Mouse (Mus musculus) liver, postnatal 0 days (tissue): Measurements from ENCODE around the gene Gm44805. TPM values are rescaled to one million over a fixed set of nuclear protein-coding genes. Genes with fewer than 3 reads are reported as not detected.

ENCODE experiments used
- ATAC-seq: fragments of 200-750 bp; cut with Nextera tagmentation; 2 replicates; pipeline ENCODE4 v1.8.0; 2017; ENCODE audit warnings: mild to moderate bottlenecking, moderate library complexity
- DNase-seq: peaks from one replicate; pipeline ENCODE4 v3.0.0-alpha.2; 2016
- H3K27ac ChIP-seq: fragments of 300-500 bp; sonication (generic); 2 replicates; pipeline ENCODE4 v1.5.1; 2014; ENCODE audit warnings: antibody characterized with exemption, moderate library complexity, mild to moderate bottlenecking, low read depth
- H3K27me3 ChIP-seq: fragments of 300-500 bp; sonication (generic); 2 replicates; pipeline ENCODE4 v1.6.1; 2014; ENCODE audit warnings: low read length, control low read depth, mixed read lengths; ENCODE audit not compliant: insufficient read depth
- H3K36me3 ChIP-seq: fragments of 300-500 bp; sonication (generic); replicated peaks from 2 replicates; pipeline ENCODE4 v1.6.1; 2014; ENCODE audit warnings: mild to moderate bottlenecking, control low read depth, low read length, moderate library complexity, mixed read lengths; ENCODE audit not compliant: insufficient read depth
- H3K4me1 ChIP-seq: fragments of 300-500 bp; sonication (generic); 2 replicates; pipeline ENCODE4 v1.6.1; 2014; ENCODE audit warnings: antibody characterized with exemption, mild to moderate bottlenecking, control low read depth; ENCODE audit not compliant: insufficient read depth
- H3K4me2 ChIP-seq: fragments of 300-500 bp; sonication (generic); 2 replicates; pipeline ENCODE4 v1.6.1; 2014; ENCODE audit warnings: low read depth, mild to moderate bottlenecking, low read length, moderate library complexity, mixed read lengths
- H3K4me3 ChIP-seq: fragments of 300-500 bp; sonication (generic); 2 replicates; pipeline ENCODE4 v1.5.1; 2014; ENCODE audit warnings: low read depth, low read length
- H3K9ac ChIP-seq: fragments of 300-500 bp; sonication (generic); replicated peaks from 2 replicates; pipeline ENCODE4 v1.6.1; 2014; ENCODE audit warnings: mild to moderate bottlenecking, moderate library complexity
- H3K9me3 ChIP-seq: fragments of 300-500 bp; sonication (generic); 2 replicates; pipeline ENCODE4 v1.6.1; 2016; ENCODE audit warnings: mild to moderate bottlenecking, control low read depth, low read length, mixed read lengths
- CTCF ChIP-seq: sonication (generic); IDR thresholded peaks from 2 replicates; pipeline ENCODE4 v1.5.1; 2016; ENCODE audit warnings: antibody characterized with exemption, low read depth
- EP300 ChIP-seq: IDR thresholded peaks from 2 replicates; pipeline ENCODE4 v1.6.1; 2016; ENCODE audit warnings: antibody characterized with exemption, low read depth, mild to moderate bottlenecking
- WGBS: fragments of 180-500 bp; shearing (Covaris S2); extraction: QIAGEN DNeasy Blood & Tissue Kit; methylation state at CpG from one replicate; pipeline ENCODE4 v1.1.7; 2014; ENCODE audit not compliant: insufficient replicate concordance; 5-methylcytosine and 5-hydroxymethylcytosine counted together
- polyA plus RNA-seq: library from polyadenylated mRNA; unstranded; fragments of >200 nt; fragmentation: Nextera tagmentation; extraction: Ambion mirVana; gene quantifications from 2 replicates; pipeline ENCODE4 v1.2.1, GENCODE M21; 2015

Gene Gm44805
- polyA plus RNA-seq, 1 experiment from 2014 or later: 187 TPM

GRCm38 (mm10) chr7:19686521-19686920 lies 5.3 kb upstream of the Gm44805 start:
- no peaks in the 10 kb centered on the region for H3K9me3 ChIP-seq
- H3K4me1 ChIP-seq: peaks cover 37% of the 10 kb centered on the region
- no peaks in the 10 kb centered on the region; the same call in 1 of the 2 replicates for H3K36me3 ChIP-seq
- peak; percentile 73 for ATAC-seq
- TF ChIP-seq CTCF: no peak
- peak; percentile 87; the same call in 1 of the 2 replicates for TF ChIP-seq EP300
- 59% methylated on average over 6 of the region's 6 CpGs for WGBS
- 0 out of 2 replicates have a peak overlapping the region, but pooled peaks have one; percentile 11 for H3K9ac ChIP-seq
- peak; percentile 75 for DNase-seq
- no peaks in the 10 kb centered on the region for H3K27me3 ChIP-seq
- H3K4me3 ChIP-seq: no peak overlapping the region
- no peak overlapping the region for H3K4me2 ChIP-seq
- H3K27ac ChIP-seq: peak overlapping the region; percentile 98

- Histone ChIP-seq H3K27ac (peak overlapping the region; percentile 98), H3K36me3 (no peaks in the 10 kb centered on the region; the same call in 1 of the 2 replicates), H3K4me3 (no peak overlapping the region), H3K9ac (peak overlapping the region; percentile 48; the same call in 1 of the 2 replicates), H3K27me3 (no peaks in the 10 kb centered on the region), H3K9me3 (no peaks in the 10 kb centered on the region), H3K4me2 (0 out of 2 replicates have a peak overlapping the region, but pooled peaks have one; percentile 22), H3K4me1 (peaks cover 37% of the 10 kb centered on the region)
- TF ChIP-seq EP300 (peak; percentile 91), CTCF (no peak)
- WGBS: 56% methylated on average over 4 of the region's 4 CpGs
- ATAC-seq (peak; percentile 68), DNase-seq (peak; percentile 75)
Measured at GRCm38 (mm10) chr7:19685374-19685773, 4.2 kb upstream of the Gm44805 start.

GRCm38 (mm10) chr7:19683771-19684201 lies 2.6 kb upstream of the Gm44805 start:
- ATAC-seq: peak; percentile 2; the same call in 1 of the 2 replicates
- 46% methylated on average over 6 of the region's 6 CpGs for WGBS
- no peak for DNase-seq

GRCm38 (mm10) chr7:19682979-19683378 lies 1.8 kb upstream of the Gm44805 start:
- 50% methylated on average over 3 of the region's 3 CpGs for WGBS
- no peak for TF ChIP-seq CTCF
- no peak for TF ChIP-seq EP300
- Histone ChIP-seq H3K27me3 (no peaks in the 10 kb centered on the region), H3K9ac (peak overlapping the region; percentile 44), H3K4me3 (no peak overlapping the region), H3K36me3 (no peaks in the 10 kb centered on the region), H3K9me3 (no peaks in the 10 kb centered on the region), H3K4me1 (peaks cover 37% of the 10 kb centered on the region), H3K27ac (peak overlapping the region; percentile 98), H3K4me2 (no peak overlapping the region)
- ATAC-seq (no peak), DNase-seq (no peak)

More at GRCm38 (mm10) chr7:19683771-19684201, 2.6 kb upstream of the Gm44805 start:
- Histone ChIP-seq H3K4me3 (no peak overlapping the region), H3K4me2 (0 out of 2 replicates have a peak overlapping the region, but pooled peaks have one; percentile 5), H3K4me1 (peaks cover 37% of the 10 kb centered on the region), H3K27ac (peak overlapping the region; percentile 98), H3K36me3 (no peaks in the 10 kb centered on the region), H3K9me3 (no peaks in the 10 kb centered on the region), H3K27me3 (no peaks in the 10 kb centered on the region), H3K9ac (peak overlapping the region; percentile 42; the same call in 1 of the 2 replicates)
- TF ChIP-seq CTCF (no peak), EP300 (peak; percentile 79; the same call in 1 of the 2 replicates)

GRCm38 (mm10) chr7:19680702-19681101 lies 521 bp downstream of the Gm44805 start:
- peak overlapping the region; percentile 98 for H3K27ac ChIP-seq
- peaks cover 39% of the 10 kb centered on the region for H3K4me1 ChIP-seq
- no peak for DNase-seq
- no peaks in the 10 kb centered on the region for H3K9me3 ChIP-seq
- peak overlapping the region; percentile 62 for H3K9ac ChIP-seq
- H3K4me2 ChIP-seq: peak overlapping the region; percentile 62
- H3K4me3 ChIP-seq: peak overlapping the region; percentile 29
- no peaks in the 10 kb centered on the region for H3K27me3 ChIP-seq
- ATAC-seq: peak; percentile 12; the same call in 1 of the 2 replicates
- 54% methylated on average over 2 of the region's 2 CpGs for WGBS
- no peaks in the 10 kb centered on the region for H3K36me3 ChIP-seq
- TF ChIP-seq CTCF (no peak), EP300 (no peak)

GRCm38 (mm10) chr7:19678901-19679300 lies 2.3 kb downstream of the Gm44805 start:
- Histone ChIP-seq H3K4me2 (peak overlapping the region; percentile 62), H3K36me3 (no peaks in the 10 kb centered on the region), H3K27me3 (no peaks in the 10 kb centered on the region), H3K4me1 (peaks cover 28% of the 10 kb centered on the region), H3K9ac (peak overlapping the region; percentile 62), H3K9me3 (no peaks in the 10 kb centered on the region), H3K4me3 (peak overlapping the region; percentile 20), H3K27ac (peak overlapping the region; percentile 98)
- TF ChIP-seq EP300 (no peak), CTCF (no peak)
- WGBS: 68% methylated on average over 3 of the region's 3 CpGs
- DNase-seq (no peak), ATAC-seq (no peak)
